Mouse (Mus musculus) spleen, postnatal 36 days (tissue): ENCODE data around the gene Ccdc60.

ENCODE experiments used
- DNase-seq, 2 experiments: peaks; one replicate each; pipeline ENCODE4 v3.0.0; 2022; ENCODE audit warnings: low spot score in 2 of 2, mixed read lengths in 1 of 2

Gene Ccdc60

GRCm38 (mm10) chr5:116271511-116272227 is 17.1 kb downstream of the Ccdc60 start:
- DNase-seq, result no peak

GRCm38 (mm10) chr5:116269212-116270145 is 19.3 kb downstream of the Ccdc60 start:
- no peak for DNase-seq

GRCm38 (mm10) chr5:116262689-116263088 is 26.1 kb downstream of the Ccdc60 start:
- no peak for DNase-seq

- DNase-seq, result no peak
These were observed 26.8 kb downstream of the Ccdc60 start for GRCm38 (mm10) chr5:116261944-116262343.

GRCm38 (mm10) chr5:116260356-116260755 is 28.4 kb downstream of the Ccdc60 start:
- no peak for DNase-seq

GRCm38 (mm10) chr5:116258321-116258860 is 30.4 kb downstream of the Ccdc60 start:
- no peak for DNase-seq

- no peak for DNase-seq
These were observed 34.9 kb downstream of the Ccdc60 start for GRCm38 (mm10) chr5:116253914-116254313.

GRCm38 (mm10) chr5:116252186-116252585 is 36.6 kb downstream of the Ccdc60 start:
- no peak for DNase-seq

- DNase-seq, result no peak
These were observed 42.1 kb downstream of the Ccdc60 start for GRCm38 (mm10) chr5:116246642-116247041.

- no peak for DNase-seq
These were observed 44.3 kb downstream of the Ccdc60 start for GRCm38 (mm10) chr5:116244476-116244875.

GRCm38 (mm10) chr5:116243622-116244021 is 45.2 kb downstream of the Ccdc60 start:
- DNase-seq, result no peak

GRCm38 (mm10) chr5:116231841-116232643 is 56.7 kb downstream of the Ccdc60 start:
- no peak for DNase-seq

GRCm38 (mm10) chr5:116228414-116228813 is 60.4 kb downstream of the Ccdc60 start:
- DNase-seq, result no peak

GRCm38 (mm10) chr5:116224023-116224422 is 64.8 kb downstream of the Ccdc60 start:
- DNase-seq, result no peak

- DNase-seq, result no peak
These were observed 66.9 kb downstream of the Ccdc60 start for GRCm38 (mm10) chr5:116221916-116222315.

- DNase-seq, result no peak
These were observed 69.5 kb downstream of the Ccdc60 start for GRCm38 (mm10) chr5:116219288-116219687.

GRCm38 (mm10) chr5:116212706-116213105 is 76.1 kb downstream of the Ccdc60 start:
- no peak for DNase-seq

- no peak for DNase-seq
These were observed 79.2 kb downstream of the Ccdc60 start for GRCm38 (mm10) chr5:116209378-116210091.

- no peak for DNase-seq
These were observed 79.9 kb downstream of the Ccdc60 start for GRCm38 (mm10) chr5:116208741-116209368.

GRCm38 (mm10) chr5:116202692-116203091 is 86.1 kb downstream of the Ccdc60 start:
- DNase-seq, result no peak
